Mouse (Mus musculus) natural killer cell, adult 2 months (primary cell): Measurements from ENCODE around the gene Ntpcr.

ENCODE experiments used
- DNase-seq, 2 experiments: peaks; one replicate each; pipeline ENCODE4 v3.0.0; 2022; ENCODE audit warnings: low spot score in 2 of 2

Ntpcr gene

GRCm38 (mm10) chr8:125729746-125730145, at the start of gene Ntpcr:
Ntpcr (plus strand) TSS chr8:125729963.
- no peak for DNase-seq

- no peak for DNase-seq
These were observed 48.8 kb upstream of the Ntpcr start for GRCm38 (mm10) chr8:125680851-125681408.

DNA sequence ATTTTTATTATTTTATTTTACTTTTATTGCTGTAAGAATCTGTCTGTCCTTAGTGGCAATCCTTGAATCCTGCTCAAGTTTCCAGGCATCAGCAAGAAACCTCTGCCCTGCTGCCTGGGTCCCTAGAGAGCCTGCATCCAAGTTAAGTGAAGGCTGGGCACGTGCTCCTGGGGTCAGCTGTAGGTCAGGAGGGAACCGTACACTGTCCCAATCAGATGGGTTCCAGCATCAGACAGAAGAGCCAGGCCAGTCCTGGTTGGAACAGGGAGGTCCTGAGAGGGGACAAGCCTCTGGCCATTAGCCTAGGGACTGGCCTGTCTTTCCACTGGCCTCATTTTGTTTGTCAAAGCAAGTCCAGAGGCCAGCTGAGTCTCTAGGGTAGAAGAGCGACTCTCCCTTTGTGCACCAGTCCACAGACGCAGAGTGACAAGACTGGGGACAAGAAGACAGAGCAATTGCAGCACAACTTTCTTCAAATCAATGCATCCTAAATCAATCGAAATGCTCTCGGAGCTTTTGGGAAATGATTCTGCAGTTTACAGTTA, 44.5 kb upstream of the Ntpcr start:
- DNase-seq = no peak

DNA sequence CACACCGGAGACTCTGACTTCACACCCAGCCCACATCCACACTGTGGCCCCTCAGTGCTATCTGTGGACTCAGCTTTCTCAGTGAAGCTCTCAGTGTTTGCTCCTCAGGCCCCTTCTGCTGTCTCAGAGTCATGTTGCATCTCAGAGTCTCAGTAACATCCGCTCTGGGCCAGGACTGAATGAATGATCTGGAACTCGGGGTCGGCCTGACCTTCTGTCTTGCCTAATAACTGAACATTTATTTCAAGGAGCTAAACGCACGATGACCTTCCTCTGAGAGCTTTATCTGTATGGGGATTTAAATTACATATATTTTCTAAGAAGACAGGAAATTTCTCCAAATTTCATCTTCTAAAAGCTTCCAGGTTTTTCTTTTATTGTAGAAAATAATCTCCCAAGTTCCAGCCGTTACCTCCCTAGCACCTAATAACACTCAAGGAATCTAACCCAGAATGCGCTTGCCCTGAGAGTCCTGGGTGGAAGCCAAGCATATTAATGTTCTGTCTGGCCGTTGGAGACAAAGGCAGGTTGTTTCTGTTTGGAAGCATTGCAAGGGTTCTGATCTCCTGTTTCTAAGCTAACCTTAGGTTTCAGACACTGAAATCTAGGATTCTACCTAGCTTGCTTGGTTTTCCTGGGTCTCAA, 43.4 kb upstream of the Ntpcr start:
- DNase-seq = no peak

DNA sequence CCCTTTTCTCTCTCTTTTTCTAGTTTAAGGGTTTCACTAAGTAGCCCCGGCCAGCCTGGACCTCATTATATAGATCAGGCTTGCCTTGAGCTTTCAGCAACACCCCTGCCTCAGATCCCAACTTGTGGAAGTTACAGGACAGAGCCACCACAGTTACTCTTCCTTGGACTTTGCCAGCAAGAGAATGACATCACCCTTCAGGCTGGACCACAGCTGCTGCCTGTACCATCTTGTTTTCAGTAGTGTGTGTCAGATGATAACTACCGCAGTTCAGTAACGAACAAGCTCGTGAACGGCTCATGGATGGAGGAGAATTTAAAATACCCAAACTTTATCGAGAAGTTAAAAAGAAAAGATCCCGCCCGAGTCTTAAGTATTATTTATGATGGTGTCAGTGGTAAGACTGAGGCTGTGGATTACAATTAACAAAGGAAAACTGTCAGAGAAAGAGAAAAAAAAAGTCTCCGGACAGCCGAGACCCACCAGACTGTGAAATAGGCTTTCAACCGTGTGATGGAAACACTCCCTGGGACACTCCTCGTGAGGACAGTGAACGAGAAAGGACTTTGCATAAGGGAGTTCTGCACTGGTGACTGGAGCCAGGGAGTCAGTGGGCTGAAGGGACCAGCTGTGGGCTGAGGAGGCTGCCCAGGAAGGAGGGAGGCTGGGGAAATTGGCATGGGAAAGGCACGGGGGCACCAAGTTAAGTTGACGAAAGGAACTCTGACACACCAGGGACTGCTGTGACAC, 39.4 kb upstream of the Ntpcr start:
- no peak for DNase-seq

DNA sequence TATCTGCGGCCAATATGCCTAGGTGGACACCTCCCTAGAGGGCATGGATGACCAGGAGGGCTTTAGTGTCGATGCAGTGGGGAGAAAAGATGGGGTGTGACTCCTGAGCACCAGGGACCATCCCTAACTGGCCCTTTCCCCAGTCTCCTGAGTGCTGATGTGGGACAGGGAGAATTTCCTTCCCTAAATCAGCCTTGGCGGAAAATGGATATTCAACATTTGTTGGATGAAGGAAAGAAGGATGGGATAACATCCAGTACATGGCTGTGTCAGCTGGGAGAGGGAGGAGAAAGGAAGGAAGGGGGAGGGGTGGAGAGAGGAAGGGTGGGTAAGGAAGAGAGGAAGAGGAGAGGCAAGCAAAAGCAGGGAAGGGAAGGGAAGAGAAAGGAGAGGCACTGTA, 38.8 kb upstream of the Ntpcr start:
- DNase-seq = no peak

GRCm38 (mm10) chr8:125692447-125692846, 37.3 kb upstream of the Ntpcr start:
- no peak for DNase-seq

DNA sequence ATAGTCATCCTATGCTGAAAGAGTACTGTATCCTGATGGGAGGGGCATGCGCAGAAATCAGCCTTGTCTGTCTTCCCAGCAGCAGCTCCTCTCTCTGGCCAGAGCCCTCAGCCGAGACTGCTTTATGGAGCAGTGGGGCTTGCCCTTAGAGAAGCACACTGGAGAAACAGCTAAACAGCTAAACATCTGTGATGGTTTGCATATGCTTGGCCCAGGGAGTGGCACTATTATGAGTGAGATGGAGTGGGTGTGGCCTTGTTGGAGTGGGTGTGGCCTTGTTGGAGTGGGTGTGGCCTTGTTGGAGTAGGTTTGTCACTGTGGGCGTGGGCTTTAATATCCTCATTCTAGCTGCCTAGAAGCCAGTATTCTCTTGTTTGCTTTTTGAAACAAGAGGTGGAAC, 36.6 kb upstream of the Ntpcr start:
- DNase-seq = no peak

GRCm38 (mm10) chr8:125695951-125696350, 33.8 kb upstream of the Ntpcr start:
- DNase-seq = no peak

- no peak for DNase-seq
These were observed 30.3 kb upstream of the Ntpcr start for GRCm38 (mm10) chr8:125699391-125700025.

- DNase-seq = no peak
These were observed 29.4 kb upstream of the Ntpcr start for GRCm38 (mm10) chr8:125700407-125700806.

GRCm38 (mm10) chr8:125702868-125703473, 26.8 kb upstream of the Ntpcr start:
- no peak for DNase-seq

GRCm38 (mm10) chr8:125704434-125704833, 25.3 kb upstream of the Ntpcr start:
- no peak for DNase-seq

GRCm38 (mm10) chr8:125705816-125706215, 23.9 kb upstream of the Ntpcr start:
- DNase-seq = no peak

GRCm38 (mm10) chr8:125709171-125709570, 20.6 kb upstream of the Ntpcr start:
- no peak for DNase-seq

- no peak for DNase-seq
These were observed 18.2 kb upstream of the Ntpcr start for GRCm38 (mm10) chr8:125711514-125711913.

DNA sequence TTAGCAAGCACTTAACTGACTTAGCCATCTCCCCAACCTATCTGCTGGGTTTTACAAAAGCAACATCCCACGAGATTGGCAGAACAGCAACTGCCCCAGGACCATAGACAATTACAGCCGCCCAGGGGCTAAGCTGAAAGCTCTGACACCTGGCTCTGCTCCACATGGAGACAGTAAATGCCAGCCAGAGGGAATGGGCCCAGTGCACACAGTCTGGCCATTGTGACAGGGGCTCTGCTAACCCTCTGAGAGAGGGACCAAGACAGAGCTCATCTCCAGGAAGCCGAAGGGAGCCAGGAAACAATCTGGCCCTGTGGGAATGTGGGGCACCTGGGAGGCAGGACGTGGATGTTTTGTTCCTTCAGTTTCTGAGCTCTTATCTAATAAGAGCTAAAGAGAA, 13.6 kb upstream of the Ntpcr start:
- DNase-seq = no peak

- no peak for DNase-seq
These were observed 13.2 kb upstream of the Ntpcr start for GRCm38 (mm10) chr8:125716613-125717012.

- no peak for DNase-seq
These were observed 10.8 kb upstream of the Ntpcr start for GRCm38 (mm10) chr8:125718914-125719313.

DNA sequence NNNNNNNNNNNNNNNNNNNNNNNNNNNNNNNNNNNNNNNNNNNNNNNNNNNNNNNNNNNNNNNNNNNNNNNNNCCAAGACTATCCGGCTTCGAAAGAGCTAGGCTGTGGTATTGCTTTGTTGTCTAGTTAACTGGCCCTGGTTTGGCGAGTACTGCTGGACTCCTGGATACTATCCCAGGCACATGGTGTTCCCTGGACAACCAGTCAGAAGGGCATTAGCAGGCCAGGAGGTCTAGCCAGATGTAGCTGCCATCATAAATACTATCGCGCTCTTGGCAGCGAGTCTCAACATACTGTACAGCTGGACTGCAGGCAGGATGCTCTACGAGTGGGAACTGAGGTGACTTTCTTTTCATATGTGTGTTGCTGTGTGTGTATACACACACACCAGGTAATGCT, 7.1 kb upstream of the Ntpcr start:
- no peak for DNase-seq

- DNase-seq = no peak
These were observed 6.3 kb upstream of the Ntpcr start for GRCm38 (mm10) chr8:125723437-125723836.
